Mouse (Mus musculus) G1E (cell line): ENCODE data around the gene Bptf. TPM values are rescaled to one million over a fixed set of nuclear protein-coding genes. Genes with fewer than 3 reads are reported as not detected.
A peak's percentile ranks its signal among the peaks of the same experiment; 100 is the strongest.

Source experiments
- ATAC-seq: 2 replicates; pipeline ENCODE4 v1.8.0; 2016; ENCODE audit warnings: mild to moderate bottlenecking; ENCODE audit not compliant: insufficient number of reproducible peaks, poor library complexity, low FRiP score, severe bottlenecking; ENCODE audit errors: extremely low read depth
- DNase-seq: peaks from one replicate; pipeline ENCODE4 v3.0.0; 2012; ENCODE audit warnings: low spot score
- H3K27me3 ChIP-seq: 2 replicates; pipeline ENCODE4 v1.6.1; 2012; ENCODE audit warnings: mild to moderate bottlenecking, low read length, inconsistent platforms; ENCODE audit not compliant: insufficient read depth
- H3K36me3 ChIP-seq: replicated peaks from 2 replicates; pipeline ENCODE3; 2012; ENCODE audit warnings: mild to moderate bottlenecking, inconsistent platforms
- H3K4me1 ChIP-seq: 2 replicates; pipeline ENCODE4 v1.6.1; 2012; ENCODE audit warnings: low read depth, low read length, inconsistent platforms, mixed read lengths; ENCODE audit not compliant: insufficient read depth
- H3K4me3 ChIP-seq: 2 replicates; pipeline ENCODE4 v1.5.1; 2012; ENCODE audit warnings: low read depth, mild to moderate bottlenecking, inconsistent platforms, low read length, moderate library complexity, mixed read lengths
- H3K9me3 ChIP-seq: replicated peaks from 2 replicates; pipeline ENCODE4 v1.6.1; 2012; ENCODE audit warnings: inconsistent platforms
- CTCF ChIP-seq: IDR thresholded peaks from 2 replicates; pipeline ENCODE4 v1.5.1; 2012; ENCODE audit warnings: low read depth, low read length, inconsistent platforms, mixed read lengths
- GATA1 ChIP-seq: IDR thresholded peaks from 2 replicates; pipeline ENCODE4 v1.6.1; 2012; ENCODE audit warnings: borderline replicate concordance, low read length, inconsistent platforms, mixed read lengths
- GATA2 ChIP-seq: IDR thresholded peaks from 2 replicates; pipeline ENCODE4 v1.6.1; 2012; ENCODE audit warnings: low read depth, low read length, inconsistent platforms, borderline replicate concordance
- POLR2AphosphoS5 ChIP-seq: IDR thresholded peaks from 2 replicates; pipeline ENCODE4 v1.6.1; 2012; ENCODE audit warnings: low read depth, low read length, inconsistent platforms; ENCODE audit not compliant: insufficient replicate concordance
- TAL1 ChIP-seq: conservative IDR thresholded peaks from 2 replicates; pipeline ENCODE4 v1.6.1; 2012; ENCODE audit warnings: low read depth, low read length, inconsistent platforms, mixed read lengths
- polyA plus RNA-seq: library from polyadenylated mRNA; stranded (reverse); fragments of >175 nt; gene quantifications from 2 replicates; pipeline ENCODE4 v1.2.3, GENCODE M21; 2012
- total RNA-seq, 2 experiments: library from RNA; stranded (forward) in 1 of 2; stranded (reverse) in 1 of 2; fragments of 200-1000 nt in 1 of 2; fragments of >200 nt in 1 of 2; fragmentation: Nextera tagmentation in 1 of 2; gene quantifications; 2 replicates each; pipeline ENCODE4 v1.2.3; 2014 to 2017

The Bptf gene
- total and polyA plus RNA-seq, 3 experiments = 28.5 to 75.6 (median 53.7) TPM

- Histone ChIP-seq H3K36me3 (peaks cover 63% of the 10 kb centered on the region), H3K9me3 (no peaks in the 10 kb centered on the region)
Measured at GRCm38 (mm10) chr11:107046766-107047620, 84.9 kb downstream of the Bptf start.

GRCm38 (mm10) chr11:107045546-107045945 is 86.4 kb downstream of the Bptf start:
- H3K36me3 ChIP-seq = peaks cover 66% of the 10 kb centered on the region
- TF ChIP-seq TAL1 = no peak
- TF ChIP-seq CTCF = no peak
- TF ChIP-seq GATA1 = no peak
- no peak for TF ChIP-seq POLR2AphosphoS5
- TF ChIP-seq GATA2 = no peak
- no peaks in the 10 kb centered on the region for H3K9me3 ChIP-seq

More at GRCm38 (mm10) chr11:107046766-107047620, 84.9 kb downstream of the Bptf start:
- DNase-seq (no peak), ATAC-seq (no peak)
- Histone ChIP-seq H3K27me3 (no peaks in the 10 kb centered on the region), H3K4me3 (no peak overlapping the region), H3K4me1 (peaks cover 14% of the 10 kb centered on the region)
- TF ChIP-seq TAL1 = no peak
- TF ChIP-seq GATA1 = no peak
- TF ChIP-seq POLR2AphosphoS5 = no peak
- TF ChIP-seq CTCF = no peak
- TF ChIP-seq GATA2 = no peak

GRCm38 (mm10) chr11:107044321-107044720 is 87.6 kb downstream of the Bptf start:
- TF ChIP-seq GATA2 (no peak), CTCF (peak; percentile 87), TAL1 (no peak), GATA1 (no peak), POLR2AphosphoS5 (no peak)
- Histone ChIP-seq H3K9me3 (no peaks in the 10 kb centered on the region), H3K4me3 (no peak overlapping the region), H3K27me3 (no peaks in the 10 kb centered on the region), H3K36me3 (peaks cover 74% of the 10 kb centered on the region), H3K4me1 (peaks cover 14% of the 10 kb centered on the region)
- DNase-seq = peak; percentile 57
- ATAC-seq = peak; percentile 90

More at GRCm38 (mm10) chr11:107045546-107045945, 86.4 kb downstream of the Bptf start:
- Histone ChIP-seq H3K27me3 (no peaks in the 10 kb centered on the region), H3K4me3 (no peak overlapping the region), H3K4me1 (peaks cover 14% of the 10 kb centered on the region)
- ATAC-seq = no peak
- no peak for DNase-seq

GRCm38 (mm10) chr11:107043361-107043760 is 88.6 kb downstream of the Bptf start:
- H3K27me3 ChIP-seq = no peaks in the 10 kb centered on the region
- ATAC-seq (no peak), DNase-seq (no peak)
- peaks cover 83% of the 10 kb centered on the region for H3K36me3 ChIP-seq
- H3K4me1 ChIP-seq = peaks cover 14% of the 10 kb centered on the region
- TF ChIP-seq TAL1 (no peak), CTCF (no peak), POLR2AphosphoS5 (no peak), GATA1 (no peak)
- H3K4me3 ChIP-seq = no peak overlapping the region
- H3K9me3 ChIP-seq = no peaks in the 10 kb centered on the region

- DNase-seq (no peak), ATAC-seq (no peak)
- Histone ChIP-seq H3K9me3 (no peaks in the 10 kb centered on the region), H3K36me3 (peaks cover 83% of the 10 kb centered on the region), H3K27me3 (no peaks in the 10 kb centered on the region), H3K4me3 (no peak overlapping the region), H3K4me1 (peaks cover 14% of the 10 kb centered on the region)
- TF ChIP-seq GATA1 (no peak), POLR2AphosphoS5 (no peak), CTCF (no peak), GATA2 (no peak), TAL1 (no peak)
Measured at GRCm38 (mm10) chr11:107041396-107041795, 90.5 kb downstream of the Bptf start.

- Histone ChIP-seq H3K4me1 (peaks cover 11% of the 10 kb centered on the region), H3K27me3 (no peaks in the 10 kb centered on the region), H3K9me3 (no peaks in the 10 kb centered on the region), H3K4me3 (no peak overlapping the region), H3K36me3 (peaks cover 79% of the 10 kb centered on the region)
- ATAC-seq (no peak), DNase-seq (no peak)
- no peak for TF ChIP-seq GATA2
Measured at GRCm38 (mm10) chr11:107039417-107039816, 92.5 kb downstream of the Bptf start.
